Mouse (Mus musculus) right cerebral cortex, postnatal 14 days (tissue): Measurements from ENCODE around the gene Zbtb7b.

ENCODE experiments used
- DNase-seq: peaks from one replicate; pipeline ENCODE4 v3.0.0; 2022

Gene Zbtb7b

GRCm38 (mm10) chr3:89332476-89332875, 62.1 kb downstream of the Zbtb7b start:
- no peak for DNase-seq

GRCm38 (mm10) chr3:89332013-89332412, 62.6 kb downstream of the Zbtb7b start:
- DNase-seq: no peak

GRCm38 (mm10) chr3:89331561-89331960, 63.0 kb downstream of the Zbtb7b start:
- no peak for DNase-seq

- no peak for DNase-seq
Measured at GRCm38 (mm10) chr3:89330948-89331347, 63.6 kb downstream of the Zbtb7b start.

- no peak for DNase-seq
Measured at GRCm38 (mm10) chr3:89330346-89330745, 64.2 kb downstream of the Zbtb7b start.

GRCm38 (mm10) chr3:89328623-89329022, 66.0 kb downstream of the Zbtb7b start:
- no peak for DNase-seq
